Mouse (Mus musculus): ENCODE measurements at regions not wholly inside any gene's neighbourhood (a gene's known extent, or its start where the extent isn't known, plus 50 kb on each side); places are given as distances from the start of the nearest gene placed in this dataset.

GRCm38 (mm10) chr4:55243091-55244058 is 106.5 kb upstream of the Rad23b start:
- TF ChIP-seq CTCF (IDR thresholded peaks at IDR 0.05; ENCODE audit: borderline replicate concordance, insufficient read depth, low read length) (no peak), POLR2A (IDR thresholded peaks at IDR 0.05; ENCODE audit: low read depth, low read length) (no peak)
